Mouse (Mus musculus): Measurements from ENCODE around the gene Mrpl53.

The Mrpl53 gene

DNA sequence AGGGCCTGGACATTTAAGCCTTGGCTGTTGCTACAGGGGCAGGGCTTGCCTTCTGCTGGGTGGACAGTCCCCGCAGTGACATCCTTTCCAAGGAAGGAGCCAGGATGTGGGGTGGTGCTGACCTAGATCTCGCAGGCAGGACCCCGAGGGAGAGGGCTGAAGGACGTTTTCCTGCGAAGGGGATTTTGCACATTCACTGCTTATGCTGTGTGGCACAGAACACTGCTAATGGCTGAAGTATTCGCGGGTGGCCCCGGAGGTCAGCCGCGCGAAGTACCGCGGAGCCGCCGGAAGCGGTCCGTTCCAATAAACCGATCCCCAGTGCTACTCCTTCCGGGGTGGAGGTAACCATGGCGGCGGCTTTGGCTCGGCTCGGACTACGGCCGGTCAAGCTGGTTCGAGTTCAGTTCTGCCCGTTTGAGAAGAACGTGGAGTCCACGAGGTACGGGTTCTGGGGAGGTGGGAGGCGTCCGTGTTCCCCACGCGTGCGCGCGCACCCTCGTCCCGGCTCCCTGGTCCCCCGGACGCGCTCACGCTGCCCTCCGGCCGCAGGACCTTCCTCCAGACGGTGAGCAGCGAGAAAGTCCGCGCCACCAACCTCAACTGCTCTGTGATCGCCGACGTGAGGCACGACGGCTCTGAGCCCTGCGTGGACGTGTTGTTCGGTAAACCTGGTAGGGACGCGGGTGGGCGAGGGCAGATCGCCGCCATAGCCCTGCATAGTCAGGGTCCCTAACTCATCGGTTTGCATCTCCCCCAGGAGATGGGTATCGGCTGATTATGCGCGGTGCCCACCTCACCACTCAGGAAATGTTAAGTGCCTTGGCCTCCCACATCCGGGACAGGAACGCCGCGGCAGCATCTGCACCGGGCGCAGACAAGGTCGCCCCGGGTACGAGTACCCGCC is at the start of gene Mrpl53:
Gene Mrpl53, plus strand, starts transcription at position 279 of the 907 bp plus-strand sequence.
- peak; percentile 80 for DNase-seq

- DNase-seq, result peak; percentile 41
Measured at GRCm38 (mm10) chr6:83065995-83066394, 42.8 kb upstream of the Mrpl53 start.

DNA sequence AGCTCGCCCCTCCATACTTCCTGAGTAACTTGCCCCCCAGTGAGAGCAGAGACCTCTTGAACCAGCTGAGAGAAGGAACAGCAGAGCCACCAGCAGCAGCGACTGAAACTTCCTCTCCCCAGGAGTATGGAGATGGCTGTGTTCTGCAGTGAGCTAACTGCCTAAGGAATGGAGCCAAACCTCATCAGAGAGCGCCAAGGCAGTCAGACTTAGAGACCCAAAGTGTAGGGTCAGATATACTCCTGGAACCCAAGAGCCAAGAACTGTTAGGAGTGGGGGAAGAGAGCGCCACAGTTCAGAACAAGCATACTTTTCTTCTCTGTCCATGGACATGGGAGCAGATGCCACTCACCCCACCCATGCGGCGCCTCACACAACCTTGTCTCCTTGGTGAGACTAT is 42.4 kb upstream of the Mrpl53 start:
- DNase-seq, result no peak

DNA sequence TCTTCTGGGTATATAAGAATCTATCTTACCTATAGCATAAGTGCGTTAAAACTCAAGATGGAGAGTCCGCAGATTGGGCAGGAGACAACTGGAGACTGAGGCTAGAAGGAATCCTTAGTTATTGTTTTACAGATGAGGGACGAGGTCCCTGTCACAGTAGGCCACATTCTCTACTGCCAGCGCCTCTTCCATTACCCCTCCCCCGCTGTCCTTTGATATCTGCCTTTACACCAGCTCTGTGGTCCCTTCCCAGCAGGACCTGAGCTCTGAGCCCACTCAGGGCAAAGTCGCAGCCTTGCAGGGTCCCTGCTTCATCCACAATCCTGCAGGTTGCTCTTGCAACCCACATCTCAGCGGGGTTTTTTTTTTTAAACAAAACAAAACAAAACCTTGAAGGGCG is 40.6 kb upstream of the Mrpl53 start:
- no peak for DNase-seq

DNA sequence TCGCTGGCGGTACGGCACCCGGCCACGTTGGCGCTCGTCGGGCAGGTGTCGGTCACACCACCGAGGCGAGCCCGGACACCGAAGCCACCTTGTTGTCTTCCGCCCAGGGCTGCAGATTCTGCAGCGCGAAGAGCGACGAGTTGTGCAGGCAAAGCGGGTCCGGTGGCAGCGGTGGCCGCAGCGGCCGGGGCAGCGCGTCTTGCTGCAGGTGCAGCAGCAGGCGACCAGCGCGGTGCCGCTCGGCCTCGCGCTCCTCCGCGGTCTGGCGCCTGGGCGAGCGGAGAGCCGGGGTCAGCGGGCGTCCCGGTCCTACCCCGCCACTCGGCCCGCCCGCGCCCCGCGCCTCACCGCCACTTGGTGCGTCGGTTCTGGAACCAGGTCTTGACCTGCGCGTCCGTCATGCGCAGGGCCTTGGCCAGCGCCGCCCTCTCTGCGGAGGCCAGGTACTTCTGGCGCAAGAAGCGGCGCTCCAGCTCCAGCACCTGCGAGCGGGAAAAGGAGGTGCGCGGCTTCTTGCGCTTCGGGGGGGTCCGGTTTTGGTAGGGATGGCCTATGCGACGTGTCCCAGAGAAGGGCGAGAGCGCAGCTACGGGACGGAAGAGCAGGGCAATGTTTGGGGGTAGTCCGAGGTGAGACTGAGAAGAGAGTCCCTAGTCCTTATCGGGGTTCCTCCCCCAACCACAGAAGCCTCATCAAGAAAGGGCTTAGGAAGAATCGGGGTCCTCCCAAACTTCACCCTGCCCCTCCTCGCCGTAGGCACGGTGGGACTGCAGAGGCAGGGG is 39.9 kb upstream of the Mrpl53 start:
- no peak for DNase-seq

GRCm38 (mm10) chr6:83069488-83070246 is 39.2 kb upstream of the Mrpl53 start:
- DNase-seq, result peak; percentile 38

- DNase-seq, result no peak
Measured at GRCm38 (mm10) chr6:83070247-83070310, 38.8 kb upstream of the Mrpl53 start, which contains the start of gene Tlx2. Gene Tlx2 (minus strand): TSS chr6:83070293.

- DNase-seq, result peak; percentile 58
Measured at GRCm38 (mm10) chr6:83070311-83071219, 38.3 kb upstream of the Mrpl53 start.

DNA sequence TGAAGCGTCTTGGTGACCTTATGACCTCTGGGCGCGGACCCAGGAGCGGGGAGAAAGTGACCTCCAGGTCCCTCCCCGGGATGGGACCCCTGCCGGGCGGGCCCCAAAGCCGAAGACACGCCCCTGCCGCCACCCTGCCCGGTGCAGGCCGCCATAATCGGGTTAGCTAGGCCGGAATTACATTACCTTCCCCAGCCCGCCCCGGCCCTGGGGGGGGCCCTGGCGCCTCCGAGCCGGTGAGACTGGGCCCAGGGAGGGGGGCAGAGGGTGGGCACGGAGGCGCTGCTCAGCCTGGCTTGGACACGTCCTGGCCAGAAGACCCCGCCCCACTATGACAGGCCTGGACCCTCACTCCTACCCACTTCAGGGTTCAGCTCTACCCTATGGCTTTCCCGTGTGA is 37.6 kb upstream of the Mrpl53 start:
- no peak for DNase-seq

GRCm38 (mm10) chr6:83074979-83075378 is 33.9 kb upstream of the Mrpl53 start:
- peak; percentile 52 for DNase-seq

GRCm38 (mm10) chr6:83077630-83078323 is 31.1 kb upstream of the Mrpl53 start, which contains the start of gene Pcgf1:
Gene Pcgf1 (plus strand): TSS chr6:83077869.
- no peak for DNase-seq

GRCm38 (mm10) chr6:83078324-83078858 is 30.4 kb upstream of the Mrpl53 start:
- DNase-seq, result peak; percentile 100

DNA sequence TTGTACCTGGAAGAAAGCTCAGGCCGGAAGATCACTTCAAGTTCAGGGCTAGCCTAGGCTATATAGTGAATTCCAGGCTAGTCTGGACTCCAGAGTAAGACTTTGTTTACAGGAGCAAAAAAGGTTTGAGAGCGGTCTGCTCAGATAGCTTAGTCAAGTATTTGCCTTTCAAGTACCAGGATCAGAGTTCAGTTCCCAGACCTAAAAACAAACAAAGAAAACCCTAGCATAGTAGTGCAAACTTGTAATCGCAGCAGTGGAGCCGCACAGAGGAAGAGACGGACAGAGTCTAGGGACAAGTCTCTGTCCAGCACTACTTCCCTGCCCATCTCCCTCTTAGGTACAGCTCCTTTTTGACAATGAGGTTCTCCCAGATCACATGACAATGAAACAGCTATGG is 28.6 kb upstream of the Mrpl53 start:
- DNase-seq, result no peak

- DNase-seq, result no peak
Measured at GRCm38 (mm10) chr6:83083497-83083896, 25.3 kb upstream of the Mrpl53 start.

- no peak for DNase-seq
Measured at GRCm38 (mm10) chr6:83084477-83084876, 24.4 kb upstream of the Mrpl53 start.

DNA sequence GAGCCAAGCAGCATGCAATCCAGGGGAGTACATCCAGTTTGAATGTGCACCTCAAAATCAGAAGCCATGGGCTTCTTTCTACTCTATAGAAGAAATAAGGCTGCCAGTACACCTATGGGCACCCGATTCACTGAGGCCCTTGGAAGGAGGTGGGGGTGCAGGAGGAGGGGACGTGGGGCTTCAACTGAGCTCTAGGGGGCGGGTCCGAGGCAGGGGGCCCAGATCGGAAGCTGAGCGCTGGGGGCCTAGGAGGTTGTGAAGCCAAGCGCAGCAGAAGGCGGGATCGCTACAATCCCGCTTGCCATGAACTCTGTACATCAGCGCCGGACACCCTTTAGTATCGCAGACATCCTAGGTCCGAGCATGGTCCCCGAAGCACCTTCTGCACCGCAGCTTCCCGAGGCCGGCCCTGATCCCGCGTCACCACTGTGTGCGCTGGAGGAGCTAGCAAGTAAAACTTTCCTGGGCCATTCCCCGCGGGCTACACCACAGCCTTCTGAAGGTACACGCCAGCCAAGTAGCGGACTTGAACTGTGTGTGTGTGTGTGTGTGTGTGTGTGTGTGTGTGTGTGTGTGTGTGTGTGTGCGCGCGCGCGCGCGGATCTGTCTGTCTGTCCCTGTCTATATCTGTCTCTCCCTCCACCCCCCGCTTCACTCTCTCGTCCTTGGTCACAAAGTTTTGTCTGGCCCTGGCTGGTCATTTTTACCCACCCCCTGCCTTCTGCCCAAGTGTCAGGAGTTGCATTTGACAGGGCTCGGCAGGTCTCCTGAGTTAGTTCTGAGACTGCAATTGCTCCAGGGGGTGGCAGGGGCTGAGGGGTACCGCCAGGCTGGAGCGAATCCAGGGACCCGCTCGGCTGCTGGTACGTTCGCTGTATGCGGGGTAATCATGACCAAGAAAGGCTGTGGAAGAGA is 22.5 kb upstream of the Mrpl53 start, which contains the start of gene Lbx2:
Gene Lbx2, plus strand, starts transcription at position 247 of the 915 bp plus-strand sequence.
- peak; percentile 70 for DNase-seq

GRCm38 (mm10) chr6:83087205-83087925 is 21.5 kb upstream of the Mrpl53 start:
- DNase-seq, result no peak

- DNase-seq, result no peak
Measured at GRCm38 (mm10) chr6:83087926-83088260, 20.9 kb upstream of the Mrpl53 start.

GRCm38 (mm10) chr6:83092416-83093127 is 16.3 kb upstream of the Mrpl53 start:
- DNase-seq, result no peak

Measured in thymus, postnatal 4 days (tissue).